Mouse (Mus musculus) 416B (cell line): ENCODE measurements at regions not wholly inside any gene's neighbourhood (a gene's known extent, or its start where the extent isn't known, plus 50 kb on each side); places are given as distances from the start of the nearest gene placed in this dataset.
A peak's percentile ranks its signal among the peaks of the same experiment; 100 is the strongest.
"Not testable (repeated sequence)": the region's sequence is repeated elsewhere in the genome, so short reads cannot be mapped to it uniquely, and the experiment has no call there.

Experiments
- DNase-seq: peaks from one replicate; pipeline ENCODE4 v3.0.0; 2011; ENCODE audit warnings: low read depth

DNA sequence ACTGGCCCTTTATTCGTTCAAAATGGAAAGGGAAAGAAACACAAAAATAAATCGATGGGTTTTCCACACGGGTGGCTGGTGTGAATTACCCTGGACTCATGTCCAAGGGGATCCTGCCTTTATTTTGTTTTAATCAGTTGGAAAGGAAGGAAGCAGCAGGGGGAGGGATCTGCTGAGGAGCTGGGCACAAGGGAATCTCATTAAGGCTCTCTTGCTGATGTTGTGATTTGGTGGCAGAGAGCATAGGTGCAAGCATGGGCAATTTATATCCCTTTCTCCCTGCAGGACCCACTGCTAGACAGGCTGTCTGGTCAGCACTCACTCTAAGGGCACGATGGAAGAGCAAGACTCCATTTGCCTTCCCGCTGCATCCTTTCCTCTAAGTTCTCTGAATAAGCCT, 469.2 kb downstream of the Epha7 start:
- DNase-seq = no peak

- peak; percentile 5 for DNase-seq
Measured at GRCm38 (mm10) chr4:29301348-29301747, 488.4 kb downstream of the Epha7 start.

- DNase-seq = no peak
Measured at GRCm38 (mm10) chr4:29303951-29304350, 491.0 kb downstream of the Epha7 start.

- no peak for DNase-seq
Measured at GRCm38 (mm10) chr4:29307245-29307644, 494.3 kb downstream of the Epha7 start.

GRCm38 (mm10) chr4:29323921-29324320, 511.0 kb downstream of the Epha7 start:
- DNase-seq = no peak

DNA sequence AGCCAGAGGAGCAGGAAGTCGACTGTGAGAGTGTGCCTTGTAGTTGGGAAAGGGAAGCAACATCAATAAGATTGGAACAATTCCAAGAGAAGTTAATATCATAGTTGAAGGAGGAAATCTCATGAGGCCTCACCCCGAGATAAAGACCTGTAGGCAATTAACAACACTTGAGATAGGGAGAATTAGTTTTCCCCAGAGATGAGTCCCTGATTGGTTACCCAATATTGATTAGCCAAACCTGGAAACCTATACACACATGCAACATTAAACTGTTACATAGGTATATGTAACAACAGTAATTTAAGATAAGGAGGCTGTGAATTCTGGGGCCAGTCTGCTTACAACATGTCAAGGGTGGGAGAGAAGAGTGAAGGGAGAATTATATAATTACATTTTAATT, 516.2 kb downstream of the Epha7 start:
- DNase-seq = no peak

DNA sequence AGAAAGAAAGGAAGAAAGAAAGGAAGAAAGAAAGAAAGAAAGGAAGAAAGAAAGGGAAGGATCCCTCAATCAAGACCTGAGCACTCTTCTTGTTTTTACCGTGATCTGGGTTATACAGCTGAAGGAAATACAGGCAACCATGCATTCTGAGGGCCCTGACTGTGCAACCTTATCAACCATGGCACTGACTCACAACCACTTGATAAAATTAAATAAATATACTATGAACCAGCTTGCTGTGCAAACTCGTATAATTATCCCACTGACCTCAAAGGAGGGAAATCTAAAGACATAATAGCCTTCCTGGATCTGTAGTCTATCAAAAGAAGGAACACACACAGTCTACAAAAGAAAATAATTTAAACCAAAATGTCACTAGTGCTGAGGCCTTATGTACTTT, 518.8 kb downstream of the Epha7 start:
- no peak for DNase-seq

GRCm38 (mm10) chr4:29337245-29337644, 524.3 kb downstream of the Epha7 start:
- no peak for DNase-seq

DNA sequence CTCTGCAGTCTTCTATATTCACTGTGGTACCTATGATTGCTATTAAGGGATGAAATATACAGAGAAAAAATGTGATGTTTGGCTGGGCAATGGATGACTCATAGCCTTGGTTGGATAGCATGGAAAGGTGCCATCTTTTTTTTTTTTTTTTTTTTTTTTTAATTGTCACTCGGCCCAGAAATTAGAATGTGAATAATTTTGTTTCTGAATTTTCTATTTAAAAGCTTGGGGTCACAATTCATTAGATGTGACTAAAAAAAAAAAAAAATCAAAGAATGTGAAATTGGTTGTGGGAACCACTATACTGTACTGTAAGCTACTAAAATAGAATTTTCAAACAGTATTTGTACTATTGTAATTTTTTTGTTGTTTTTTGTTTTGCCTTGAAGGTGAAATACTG, 549.3 kb downstream of the Epha7 start:
- no peak for DNase-seq

DNA sequence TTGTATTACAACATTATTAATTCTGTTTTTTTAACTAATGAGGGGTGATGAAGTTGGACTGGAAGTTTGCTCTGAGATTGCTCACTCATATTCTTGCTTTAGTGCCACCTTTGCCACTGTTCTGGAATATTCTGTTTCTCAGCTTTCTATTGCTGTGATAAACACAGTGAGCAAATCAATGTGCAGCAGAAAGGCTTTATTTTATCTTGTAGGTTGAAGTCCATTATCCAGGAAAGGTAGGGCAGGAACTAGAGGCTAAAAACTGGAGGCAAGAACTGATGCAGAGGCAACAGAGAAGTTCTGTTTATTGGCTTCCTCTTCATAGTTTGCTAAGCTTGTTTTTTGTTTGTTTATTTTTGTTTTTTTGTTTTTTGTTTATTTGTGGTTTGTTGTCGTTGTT, 576.4 kb downstream of the Epha7 start:
- no peak for DNase-seq

DNA sequence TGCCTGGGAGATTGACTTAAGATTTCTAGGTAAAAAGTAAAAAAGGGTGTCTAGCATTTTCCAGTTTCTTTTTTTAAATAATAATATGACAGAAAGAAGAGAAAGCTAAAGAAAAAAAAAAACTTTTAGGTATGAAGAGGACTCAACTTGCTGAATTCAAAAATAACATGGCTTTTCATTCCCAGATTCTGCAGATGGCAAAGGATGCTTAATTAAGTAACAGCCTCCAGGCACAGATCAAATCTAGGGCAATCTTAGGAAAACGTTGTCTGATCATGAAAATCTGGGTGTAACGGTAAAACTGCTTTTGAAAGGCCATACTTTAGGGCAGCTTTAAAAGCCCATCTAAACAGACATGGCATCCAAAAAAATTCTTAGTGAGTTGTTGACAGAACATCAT, 577.4 kb downstream of the Epha7 start:
- DNase-seq = no peak

GRCm38 (mm10) chr4:29402143-29402542, 589.2 kb downstream of the Epha7 start:
- no peak for DNase-seq

- DNase-seq = no peak
Measured at GRCm38 (mm10) chr4:29414616-29415015, 601.7 kb downstream of the Epha7 start.

DNA sequence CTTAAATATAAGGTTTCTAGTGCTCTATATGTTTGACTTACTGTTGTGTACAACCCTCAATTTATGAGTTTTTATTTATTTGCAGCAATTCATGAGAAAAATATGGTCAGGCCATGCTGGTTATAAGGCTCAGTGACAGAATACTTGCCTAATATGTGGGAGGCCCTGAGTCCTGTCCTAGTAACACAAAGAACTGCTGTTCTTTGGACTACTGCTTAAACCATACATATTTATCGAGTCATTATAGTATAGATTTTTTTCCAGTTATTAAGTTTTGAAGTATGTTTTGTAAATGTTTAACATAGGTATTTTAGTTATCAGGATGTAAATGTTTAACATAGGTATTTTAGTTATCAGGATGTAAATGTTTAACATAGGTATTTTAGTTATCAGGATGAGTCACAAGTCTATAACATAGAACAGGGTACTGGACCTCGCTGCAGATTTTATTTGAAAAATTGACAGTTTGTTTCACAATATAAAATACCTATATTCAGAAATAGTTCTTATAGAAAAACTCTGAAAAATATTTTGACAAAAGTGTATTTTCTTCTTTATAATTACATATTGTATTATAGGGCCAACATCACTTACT, 607.4 kb downstream of the Epha7 start:
- DNase-seq = no peak

GRCm38 (mm10) chr4:29431493-29431892, 618.6 kb downstream of the Epha7 start:
- not testable (repeated sequence) for DNase-seq

DNA sequence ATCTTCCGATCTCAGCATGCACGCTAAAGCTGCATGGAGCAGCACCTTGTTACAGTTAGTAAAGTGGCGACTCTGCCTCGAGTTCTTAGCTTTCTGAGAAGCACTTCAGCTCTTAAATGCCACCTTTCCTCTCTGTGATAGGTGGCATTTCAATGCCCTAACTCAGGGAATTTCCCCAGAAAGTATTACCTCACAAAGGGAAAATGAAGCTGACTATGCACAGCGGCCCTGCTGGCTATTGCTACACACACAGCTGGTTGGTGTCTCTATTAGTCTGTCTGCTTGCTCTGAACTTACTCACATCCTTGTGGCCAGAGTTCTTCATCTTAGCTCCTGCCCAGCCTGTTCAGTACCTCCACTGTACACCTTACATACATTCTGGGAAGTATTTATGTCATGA, 650.4 kb downstream of the Epha7 start:
- DNase-seq = no peak

- no peak for DNase-seq
Measured at GRCm38 (mm10) chr4:29466315-29466714, 653.4 kb downstream of the Epha7 start.

DNA sequence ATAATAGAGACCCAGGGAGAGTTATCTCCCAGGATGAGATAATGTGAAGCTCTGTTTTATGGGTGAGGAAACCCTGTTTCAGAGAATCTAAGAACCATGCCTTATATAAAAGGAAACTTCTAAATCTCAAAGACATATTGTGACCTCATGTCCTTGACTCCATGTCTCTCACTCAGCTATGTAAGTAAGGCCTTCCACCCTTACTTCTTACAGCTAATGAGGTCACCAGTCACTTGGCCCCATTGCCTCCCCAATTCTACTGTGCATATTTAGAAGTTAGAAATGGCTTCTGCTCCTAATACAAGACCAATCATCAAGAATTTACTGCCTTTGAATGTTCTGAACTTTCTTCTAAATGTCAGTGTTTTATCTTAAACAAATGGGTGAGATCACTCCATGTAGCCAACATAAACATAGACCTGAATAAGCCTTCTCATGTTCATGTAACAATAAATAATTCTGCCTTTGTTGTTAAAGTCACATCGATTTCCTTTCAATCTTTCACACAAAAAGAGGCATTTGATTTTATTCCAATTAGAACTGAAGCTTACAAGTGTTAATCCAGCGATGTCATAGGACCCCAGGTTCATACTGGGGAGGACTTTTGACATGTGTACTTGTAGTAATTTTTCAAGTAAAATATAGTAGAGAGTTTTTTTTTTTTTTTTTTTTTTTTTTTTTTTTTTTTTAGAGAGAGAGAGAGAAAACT, 667.6 kb downstream of the Epha7 start:
- DNase-seq = no peak

DNA sequence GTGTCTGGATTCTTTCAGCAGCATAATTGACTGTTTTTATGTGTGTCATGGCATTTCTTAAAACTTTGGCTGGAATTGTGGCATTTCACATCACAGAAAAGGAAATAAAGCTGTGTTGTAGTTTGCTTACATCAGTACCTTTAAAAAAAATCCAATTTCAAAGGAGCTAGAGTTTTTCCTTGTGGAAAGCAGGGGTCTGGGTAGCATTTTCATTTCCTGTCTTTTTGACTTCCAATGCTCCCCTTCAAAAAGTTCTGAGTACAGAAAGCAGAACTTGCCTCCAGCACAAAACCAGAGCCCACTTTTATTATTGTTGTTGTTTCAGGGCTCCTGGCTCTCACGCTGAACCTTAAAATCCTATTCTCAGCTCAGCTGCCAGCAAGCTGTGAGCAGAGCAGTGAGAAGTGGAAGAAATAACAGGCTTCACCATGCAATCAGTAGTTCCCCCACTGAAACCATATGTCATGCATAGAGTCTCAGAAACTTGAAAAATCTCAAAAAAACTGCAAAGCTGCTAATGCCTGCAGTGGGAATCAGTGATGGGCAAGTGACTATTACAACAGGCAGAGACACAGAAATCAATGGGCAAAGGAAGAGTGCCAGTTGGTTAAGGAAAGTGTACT, 668.3 kb downstream of the Epha7 start:
- DNase-seq = no peak

DNA sequence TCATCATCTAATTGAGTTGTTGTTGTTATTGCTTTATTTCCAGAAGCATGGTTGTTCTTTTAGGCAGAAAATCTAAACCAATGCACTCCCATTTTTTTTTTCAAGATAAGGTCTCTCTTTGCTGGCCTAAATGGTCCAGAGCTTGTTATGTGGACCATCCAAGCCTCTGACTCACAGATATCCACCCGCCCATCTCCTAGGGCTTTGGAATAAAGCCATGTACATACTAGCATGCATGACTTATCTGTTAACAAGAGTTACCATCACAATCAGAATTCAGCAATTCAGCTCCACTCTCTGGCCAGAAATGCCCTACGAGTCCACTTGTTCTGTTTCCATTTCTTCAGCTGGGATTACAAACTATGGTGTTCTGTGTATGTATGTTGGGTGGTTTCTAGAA, 669.5 kb downstream of the Epha7 start:
- no peak for DNase-seq

DNA sequence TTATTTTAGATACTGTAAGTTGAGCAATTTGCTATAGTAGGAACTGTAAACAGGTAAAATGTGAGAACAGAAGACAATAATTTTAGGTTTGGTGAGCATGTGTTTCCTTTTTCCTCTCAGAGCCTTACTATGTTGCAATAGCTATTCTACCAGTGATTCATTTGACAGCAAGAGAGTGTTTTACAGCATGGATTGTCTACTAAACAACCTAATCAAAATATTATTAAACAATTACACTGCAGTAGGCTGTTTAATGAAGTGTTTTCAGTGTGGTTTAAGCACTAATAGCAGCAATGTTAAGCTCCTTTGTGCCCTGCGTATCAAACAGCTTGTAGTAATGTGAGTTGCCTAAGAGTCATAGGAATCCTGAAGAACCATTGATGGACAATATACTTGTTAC, 687.9 kb downstream of the Epha7 start:
- DNase-seq = no peak

DNA sequence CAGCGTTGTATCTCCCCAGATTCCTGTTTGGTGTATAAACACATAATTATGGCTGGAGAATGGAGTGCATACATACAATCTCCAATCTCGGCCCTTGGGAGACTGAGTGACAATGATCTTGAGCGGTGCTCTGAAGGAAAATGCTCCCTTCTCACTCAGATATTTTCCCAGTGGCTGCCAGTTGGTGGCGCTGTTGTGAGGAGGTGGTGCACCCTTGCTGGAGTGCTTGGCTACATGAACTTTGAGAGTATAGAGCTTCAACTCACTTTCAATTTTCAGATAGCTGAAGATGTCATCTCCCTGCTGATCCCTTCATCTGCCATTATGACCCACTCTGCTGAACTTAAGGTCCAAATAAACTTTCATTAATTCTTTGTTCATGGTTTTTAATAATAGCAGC, 712.1 kb downstream of the Epha7 start:
- peak; percentile 8 for DNase-seq

GRCm38 (mm10) chr4:29525769-29526658, 713.1 kb downstream of the Epha7 start:
- DNase-seq = peak; percentile 35
